Mouse (Mus musculus) thymus, postnatal 14 days (tissue): ENCODE data around the gene Krit1.
A peak's percentile ranks its signal among the peaks of the same experiment; 100 is the strongest.
"Not testable (repeated sequence)": the region's sequence is repeated elsewhere in the genome, so short reads cannot be mapped to it uniquely, and the experiment has no call there.

Experiments
- DNase-seq: peaks from one replicate; pipeline ENCODE4 v3.0.0; 2021

Gene Krit1

DNA sequence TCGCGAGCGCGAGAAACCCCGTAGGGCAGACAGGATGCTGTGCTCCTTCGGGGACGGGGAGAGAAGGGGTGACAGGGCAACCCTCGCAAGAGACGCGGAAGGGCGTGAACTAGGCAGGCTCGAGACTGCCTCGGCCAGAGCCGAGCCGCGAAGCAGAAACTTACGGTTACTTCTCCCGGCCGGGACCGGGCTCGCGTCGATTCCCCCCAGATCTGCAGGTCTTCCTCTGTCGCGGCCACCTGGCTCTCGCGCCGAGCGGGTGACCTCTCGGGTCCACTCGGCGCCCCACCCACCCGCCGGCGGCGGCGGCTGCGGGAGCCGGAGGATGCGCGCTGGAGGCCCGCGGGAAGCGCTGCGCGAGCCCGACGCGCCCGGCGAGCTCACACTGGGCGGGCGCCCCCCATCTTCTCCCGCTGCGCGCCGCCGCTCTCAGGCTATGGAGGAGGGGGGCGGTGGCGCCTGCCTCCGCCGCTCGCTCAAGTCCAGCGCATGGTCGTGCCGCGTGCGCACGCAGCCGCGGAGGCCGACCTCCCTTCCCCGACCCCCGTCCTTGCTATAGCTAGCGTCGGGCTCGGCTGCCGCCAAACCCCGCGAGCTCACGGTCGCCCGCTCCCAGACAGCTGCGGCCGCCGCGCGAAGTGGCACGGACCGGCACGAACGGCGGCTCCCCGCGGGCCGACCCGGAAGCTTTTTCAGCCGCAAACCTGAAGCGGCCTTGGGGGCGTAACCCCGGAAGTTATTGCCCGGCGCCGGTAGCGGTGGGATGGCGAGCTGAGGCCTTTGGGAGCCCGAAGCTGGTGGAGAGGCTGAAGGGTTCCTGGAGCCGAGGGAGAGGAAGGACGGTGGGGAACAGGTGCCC is at the start of gene Krit1, which contains the start of gene Ankib1:
Krit1 (plus strand) TSS at position 752 of the 859 bp plus-strand sequence.
Ankib1 (minus strand) TSS at position 493 of the 859 bp plus-strand sequence.
- peak; percentile 92 for DNase-seq

DNA sequence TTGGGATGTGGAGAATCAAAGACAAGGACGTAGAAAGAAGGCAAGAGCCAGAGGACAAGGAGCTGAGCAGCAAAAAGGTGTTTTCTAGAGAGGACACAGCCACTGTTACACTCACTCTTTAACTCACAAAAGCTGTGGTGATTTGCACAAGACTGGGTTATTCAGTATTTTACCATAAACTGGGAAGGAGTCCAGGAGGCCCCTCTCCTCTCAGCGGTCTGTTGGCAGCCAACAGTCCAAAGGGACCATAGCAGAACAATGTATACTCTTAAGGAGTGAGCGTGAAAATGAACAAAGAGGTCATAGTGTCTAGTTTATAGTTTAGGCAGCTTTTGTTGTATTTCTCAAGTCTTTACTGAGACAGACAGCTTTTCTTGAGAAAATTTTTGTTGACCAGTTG is 31.5 kb upstream of the Krit1 start:
- DNase-seq, result no peak

DNA sequence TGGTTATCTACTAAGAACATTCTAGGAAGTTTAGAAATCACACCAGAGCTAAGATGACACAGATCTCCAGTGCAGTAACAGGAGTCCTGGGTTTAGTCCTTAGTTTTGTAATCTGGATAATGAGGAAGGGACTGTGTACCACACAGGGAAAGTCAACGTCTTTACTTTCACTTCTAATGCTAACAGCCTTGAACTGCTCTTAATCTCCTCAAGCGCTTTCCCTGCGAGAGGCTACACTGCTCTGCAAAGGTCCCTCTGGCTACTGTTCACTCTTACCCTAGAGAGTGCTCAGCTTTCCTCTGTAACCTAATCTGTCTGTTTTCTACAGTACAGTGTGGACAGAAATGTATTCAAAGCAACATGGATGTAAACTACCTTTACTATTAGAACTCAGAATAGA is 31.0 kb upstream of the Krit1 start:
- no peak for DNase-seq

DNA sequence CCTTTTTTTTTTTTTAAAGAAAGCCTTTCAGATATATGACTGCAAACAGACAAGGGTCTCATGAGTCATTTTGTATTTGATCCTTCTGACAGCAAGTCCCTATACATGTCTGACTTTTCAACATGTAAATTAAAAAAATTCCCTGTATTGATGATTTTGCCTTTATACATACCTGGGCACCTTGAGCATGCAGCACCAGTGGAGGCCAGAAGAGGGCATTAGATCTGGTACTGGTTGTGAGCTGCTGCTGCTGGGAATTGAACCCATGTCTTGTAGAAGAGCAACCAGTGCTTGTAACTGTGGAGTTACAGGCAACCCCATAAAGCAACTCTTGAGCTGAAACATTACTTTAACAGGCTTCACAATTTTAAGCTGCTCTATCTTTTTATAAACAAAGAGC is 20.3 kb upstream of the Krit1 start:
- peak; percentile 54 for DNase-seq

DNA sequence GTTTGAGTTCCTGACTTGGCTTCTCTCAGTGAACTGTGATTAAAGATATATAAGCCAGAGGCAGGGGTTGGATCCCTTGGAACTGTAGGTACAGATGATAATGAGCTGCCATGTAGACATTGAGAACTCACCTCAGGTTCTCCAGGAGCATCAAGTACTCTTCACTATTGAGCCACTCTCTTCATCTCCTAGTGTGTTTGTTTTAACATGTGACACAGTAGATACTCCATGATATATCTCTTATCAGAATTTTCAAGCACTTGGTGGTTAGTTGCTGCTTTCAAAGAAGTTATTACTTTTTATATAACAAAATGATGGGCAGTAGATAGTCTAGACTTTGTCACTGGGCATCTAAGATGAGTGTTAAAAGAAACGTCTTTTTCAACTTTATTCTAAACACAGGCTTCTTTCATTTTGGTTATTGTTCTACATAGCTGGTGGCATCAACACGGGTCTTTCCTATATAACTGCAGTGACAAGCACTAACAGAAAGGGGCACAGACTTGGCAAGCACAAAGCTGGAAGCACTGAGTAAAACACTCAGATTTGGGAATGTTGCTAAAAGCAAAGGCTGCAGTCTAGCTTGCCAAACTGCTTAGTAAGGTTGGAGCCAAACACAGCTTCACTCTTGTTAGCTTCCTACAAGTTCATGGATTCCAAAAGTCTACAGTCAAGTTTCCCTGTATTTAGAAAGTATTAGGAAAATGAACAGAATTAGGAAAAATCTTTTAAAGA is 18.9 kb upstream of the Krit1 start:
- no peak for DNase-seq

DNA sequence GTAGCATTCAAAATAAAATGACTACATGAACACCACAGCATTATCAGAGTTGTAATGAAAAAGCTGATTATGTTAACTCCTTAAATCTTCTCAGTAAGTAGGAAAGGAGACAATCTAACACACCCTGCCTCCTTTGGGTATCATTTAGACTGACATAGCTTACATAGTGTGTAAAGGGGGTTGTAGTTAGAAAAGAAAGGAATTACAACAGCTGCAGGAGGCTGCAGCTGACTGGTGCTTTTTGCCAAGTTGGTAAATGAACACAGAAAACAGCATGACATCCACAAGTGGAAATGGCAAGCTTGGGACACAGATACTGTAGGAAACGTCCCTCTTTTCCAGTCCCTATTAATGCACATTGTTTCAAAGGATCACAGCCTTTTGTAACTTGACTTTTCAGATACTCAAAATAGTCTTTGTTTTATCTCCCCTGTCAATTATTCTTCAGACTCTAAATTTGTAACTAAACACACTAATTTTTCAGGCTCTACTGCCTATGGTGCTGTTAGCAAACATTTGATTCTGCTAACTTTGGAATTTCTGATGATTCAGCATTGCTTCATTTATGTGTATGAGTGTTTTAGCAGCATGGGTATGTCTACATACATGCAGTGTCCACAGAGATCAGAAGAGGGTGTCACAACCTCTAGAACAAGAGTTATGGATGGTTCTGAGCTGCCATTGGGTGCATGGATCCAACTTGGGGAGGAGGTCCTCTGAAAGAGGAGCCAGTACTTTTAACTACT is 18.1 kb upstream of the Krit1 start:
- DNase-seq, result no peak

DNA sequence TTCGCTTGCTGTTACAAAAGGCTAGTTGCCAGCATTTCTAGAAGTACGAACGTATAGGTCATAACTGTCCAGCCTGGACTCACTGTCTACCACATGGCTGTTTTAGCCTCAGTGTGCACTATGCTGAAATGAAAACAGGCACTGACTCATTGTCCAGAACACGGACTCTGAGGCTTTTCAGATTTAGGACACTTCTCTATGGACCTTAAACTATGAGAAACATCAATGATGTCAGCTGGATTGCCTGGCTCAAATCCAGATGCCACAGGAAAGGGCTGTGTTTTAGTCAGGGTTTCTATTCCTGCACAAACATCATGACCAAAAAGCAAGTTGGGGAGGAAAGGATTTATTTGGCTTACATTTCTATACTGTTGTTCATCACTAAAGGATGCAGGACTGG is 15.4 kb upstream of the Krit1 start:
- no peak for DNase-seq

DNA sequence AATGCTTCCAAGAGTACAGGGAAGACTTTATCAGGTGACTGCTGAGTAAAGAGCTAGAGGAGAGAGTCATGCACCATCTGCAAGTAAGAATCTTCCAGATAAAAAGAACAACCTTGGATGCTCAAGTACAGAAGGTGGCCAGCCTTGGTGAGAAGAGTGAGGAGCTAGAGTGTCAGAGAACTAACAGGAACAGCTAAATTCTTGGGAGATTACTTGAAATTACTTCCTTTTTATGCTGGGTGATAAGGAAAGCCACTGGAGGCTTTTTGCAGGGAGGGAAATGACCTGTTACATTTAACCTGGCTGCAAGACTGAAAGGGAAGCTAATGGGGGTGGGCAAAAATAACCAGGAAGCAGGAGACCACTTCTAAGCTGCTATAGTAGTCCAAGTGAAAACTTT is 11.9 kb upstream of the Krit1 start:
- no peak for DNase-seq

DNA sequence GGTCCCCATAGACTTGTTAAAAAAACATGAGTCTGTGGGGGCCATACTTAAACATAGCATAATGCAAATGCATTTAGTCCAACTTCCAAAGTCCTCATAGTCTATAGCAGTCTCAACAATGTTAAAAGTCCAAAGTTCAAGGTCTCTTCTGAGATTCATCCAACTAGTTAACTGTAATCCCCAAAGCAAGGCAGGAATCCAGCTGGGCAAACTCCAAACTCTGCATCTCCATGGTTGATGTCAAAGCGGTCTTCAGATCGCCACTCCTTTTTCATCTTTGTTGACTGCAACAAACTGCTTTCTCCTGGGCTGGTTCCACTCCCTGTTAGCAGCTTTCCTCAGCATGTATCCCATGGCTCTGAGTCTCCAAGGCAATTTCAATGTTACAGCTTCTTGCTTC is 5.9 kb upstream of the Krit1 start:
- DNase-seq, result not testable (repeated sequence)

DNA sequence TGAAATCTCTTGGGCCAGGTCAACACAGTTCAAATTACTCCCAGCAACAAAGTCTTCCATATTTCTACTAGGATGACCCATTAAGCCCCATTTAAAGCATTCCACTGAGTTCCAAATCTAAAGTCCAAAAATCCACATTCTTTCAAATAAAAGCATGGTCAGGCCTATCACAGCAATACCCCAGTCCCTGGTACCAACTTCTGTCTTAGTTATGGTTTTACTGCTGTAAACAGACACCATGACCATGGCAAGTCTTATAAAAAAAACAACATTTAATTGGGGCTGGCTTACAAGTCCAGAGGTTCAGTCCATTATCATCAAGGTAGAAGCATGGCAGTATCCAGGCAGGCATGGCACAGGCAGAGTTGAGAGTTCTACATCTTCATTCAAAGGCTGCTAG is 4.3 kb upstream of the Krit1 start:
- DNase-seq, result not testable (repeated sequence)

DNA sequence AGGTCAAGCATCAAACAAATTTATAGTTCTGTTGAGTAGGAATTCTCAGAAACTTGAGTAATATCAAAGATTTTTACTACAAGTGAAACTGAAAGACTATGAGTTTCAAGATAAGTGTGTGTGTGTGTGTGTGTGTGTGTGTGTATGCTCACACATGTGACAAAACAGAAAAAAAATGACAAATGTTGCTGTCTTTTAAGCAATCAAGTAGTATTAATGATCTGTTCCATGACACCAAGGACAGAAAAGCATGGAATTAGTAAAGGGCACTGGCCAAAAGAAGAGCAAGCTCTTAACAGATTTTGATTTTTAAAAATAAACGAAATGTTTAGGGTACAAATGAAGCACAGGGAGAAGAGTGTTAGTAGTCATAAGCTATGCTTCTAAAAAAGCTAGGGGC is 2.9 kb upstream of the Krit1 start:
- DNase-seq, result no peak

DNA sequence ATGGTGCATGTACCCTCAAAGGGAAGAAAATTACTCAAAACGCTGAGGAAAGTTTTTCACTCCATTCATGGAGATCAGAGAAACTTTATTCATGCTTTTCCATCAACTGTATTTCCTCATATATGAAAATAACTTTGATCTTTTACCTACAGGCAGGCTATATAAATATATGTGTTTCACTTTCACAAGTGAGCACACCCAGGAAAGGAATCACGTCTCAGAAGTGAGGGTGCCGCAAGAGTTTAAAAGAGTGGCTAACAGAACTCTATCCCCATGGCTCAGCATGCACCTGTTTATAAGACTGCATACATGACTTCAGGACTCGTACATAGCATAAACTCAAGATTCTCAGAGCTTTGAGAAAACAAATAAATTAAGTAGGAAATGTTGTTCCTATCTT is 2.1 kb upstream of the Krit1 start:
- no peak for DNase-seq

DNA sequence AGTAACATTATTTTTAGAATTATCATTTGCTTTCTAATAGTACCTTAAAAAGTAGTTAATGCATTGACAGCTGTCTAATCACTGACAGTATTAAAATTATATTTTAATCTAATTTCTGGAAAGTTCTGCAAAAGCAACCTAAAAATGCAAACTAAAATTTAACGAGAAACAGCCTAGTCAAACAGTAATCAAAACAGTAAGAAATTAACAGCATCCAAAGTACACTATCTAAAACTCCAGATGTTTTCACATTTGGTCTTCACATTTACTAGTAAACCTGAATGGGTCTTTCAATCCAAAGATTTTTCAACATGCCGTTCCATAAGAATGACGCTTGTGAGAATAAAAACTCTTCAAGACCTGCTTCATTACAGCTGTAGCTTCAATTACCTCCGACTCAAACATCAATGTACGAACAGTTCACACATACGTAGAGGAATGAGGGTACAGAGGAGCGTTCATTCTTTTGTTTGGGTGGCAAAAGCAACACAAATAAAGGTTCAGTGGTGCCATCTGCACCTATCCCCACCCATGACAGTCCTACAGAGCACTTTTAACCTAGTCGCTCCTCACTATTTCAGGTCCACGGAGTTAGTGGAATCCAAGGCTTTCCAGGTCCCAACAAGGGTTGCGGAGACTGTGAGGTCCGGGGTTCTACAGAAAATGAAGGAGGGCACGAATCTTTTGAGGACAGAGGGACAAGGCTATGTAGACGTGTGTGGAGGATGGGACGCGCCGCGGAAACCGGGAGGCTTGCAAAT is 1.1 kb upstream of the Krit1 start:
- DNase-seq, result no peak

DNA sequence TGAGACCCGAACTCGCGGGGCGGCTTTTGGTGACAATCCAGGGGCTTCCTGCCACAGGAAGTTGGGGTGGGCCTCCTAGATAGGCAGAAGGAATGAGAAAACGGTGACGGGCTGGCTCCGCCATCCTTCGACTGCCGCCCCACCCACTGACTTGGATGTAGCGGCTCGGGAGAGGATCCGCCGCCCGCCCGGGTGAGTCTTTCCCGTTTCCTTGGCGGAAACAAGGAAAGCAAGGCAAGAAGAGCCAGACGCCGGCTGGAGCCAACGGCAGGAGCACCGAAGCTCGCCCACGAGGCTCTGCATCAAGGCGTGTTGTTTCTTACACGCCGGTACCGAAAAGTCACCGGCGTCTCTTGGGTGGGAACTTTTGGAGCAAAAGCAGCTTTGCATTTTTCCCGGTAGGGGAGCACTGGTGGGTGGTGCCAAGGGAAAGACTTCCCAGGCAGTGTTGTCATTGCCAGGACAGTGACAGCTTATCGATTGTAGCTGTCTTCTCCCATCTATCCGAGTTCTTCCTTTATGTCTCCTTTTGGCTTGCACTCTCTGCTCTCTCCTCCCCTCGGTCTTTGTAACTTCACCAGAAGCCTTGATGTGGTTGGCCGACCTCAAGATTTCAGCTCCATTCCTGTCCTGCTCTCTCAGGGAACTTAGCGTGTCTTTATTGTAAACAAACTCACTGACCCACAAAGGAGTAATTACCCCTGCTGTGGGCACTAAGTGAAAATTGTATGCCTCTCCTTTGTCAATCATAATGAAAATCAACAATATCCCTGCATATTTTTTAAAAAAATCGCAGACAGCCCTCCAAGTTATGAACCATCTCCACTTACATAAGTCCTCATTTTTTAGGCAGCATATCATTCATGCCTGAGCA is 545 bp downstream of the Krit1 start:
- DNase-seq, result no peak

DNA sequence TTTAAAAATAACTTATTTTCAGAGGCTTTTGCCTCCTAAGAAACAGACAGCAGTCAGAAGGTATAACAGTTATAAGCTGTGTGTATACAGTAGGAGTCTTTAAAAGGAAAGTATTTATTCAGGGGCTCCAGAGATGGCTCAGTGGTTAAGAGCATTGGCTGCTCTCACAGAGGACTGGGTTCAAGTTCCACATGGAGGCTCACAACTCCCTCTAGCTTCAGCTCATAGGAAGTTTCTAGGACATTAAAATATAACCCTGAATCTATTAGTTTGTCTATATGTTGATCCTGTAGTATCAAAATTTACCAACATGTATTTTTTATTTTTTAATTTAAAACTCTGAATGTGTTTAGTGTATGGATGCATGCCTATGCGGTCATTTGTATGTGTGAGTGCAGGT is 5.5 kb downstream of the Krit1 start:
- DNase-seq, result no peak

DNA sequence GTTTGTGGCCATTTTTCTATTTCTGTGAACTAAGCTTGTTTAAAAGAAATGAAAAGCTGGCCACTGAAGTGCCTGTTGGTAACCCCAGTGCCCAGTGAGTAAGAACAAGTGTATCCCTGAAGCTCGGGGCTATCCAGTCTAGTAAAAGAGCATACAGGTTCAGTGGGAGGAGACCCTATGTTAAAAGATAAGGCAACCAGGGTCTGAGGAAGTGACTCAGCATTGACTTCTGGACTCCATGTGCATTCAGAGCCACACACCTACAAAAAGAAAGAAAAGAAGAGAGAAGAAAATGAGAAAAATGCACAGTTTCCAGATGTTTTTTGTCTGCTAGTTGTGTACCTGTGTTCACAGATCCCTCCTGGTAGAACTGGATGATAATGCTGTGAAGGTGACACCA is 31.1 kb downstream of the Krit1 start:
- no peak for DNase-seq

DNA sequence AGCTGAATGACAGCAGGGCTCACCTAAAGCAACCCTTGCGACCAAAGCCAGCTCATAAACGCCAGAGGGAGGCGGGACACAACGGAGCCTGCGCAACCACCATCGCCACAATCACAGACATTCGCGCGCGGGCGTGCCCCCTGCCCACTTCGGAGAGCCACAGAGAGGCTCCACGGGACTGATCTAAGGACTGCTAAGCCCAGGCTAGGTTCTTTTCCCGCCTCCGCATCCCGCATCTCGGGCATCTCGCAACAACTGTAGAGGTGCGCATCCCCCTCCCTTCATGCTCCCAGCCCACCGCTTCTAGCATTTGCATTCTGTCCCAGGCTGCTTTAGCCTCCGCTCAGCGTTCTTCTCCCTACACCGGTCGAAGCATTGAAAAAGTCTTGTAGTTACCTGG is 42.0 kb downstream of the Krit1 start, which contains the start of gene Lrrd1:
Lrrd1 (plus strand) TSS at position 148 of the 400 bp plus-strand sequence.
- DNase-seq, result no peak

DNA sequence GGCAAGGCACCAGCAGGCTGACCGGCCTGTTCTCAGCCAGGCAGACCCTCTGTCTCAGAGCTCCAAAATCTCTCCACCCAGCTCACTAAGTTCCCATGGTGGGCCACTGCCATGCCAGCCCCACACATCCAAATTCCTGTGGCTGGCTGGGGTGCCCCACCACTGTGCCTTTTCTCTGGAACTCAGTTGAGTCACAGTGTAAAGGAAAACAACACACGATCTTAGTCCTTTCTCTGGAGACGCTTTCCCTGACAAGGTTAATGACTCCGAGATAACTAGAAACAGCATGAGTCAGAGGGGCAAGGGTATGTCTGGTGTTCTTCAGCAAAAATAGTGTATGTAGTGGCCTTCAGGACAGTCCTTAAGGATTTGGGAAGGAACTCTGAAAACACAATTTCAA is 67.2 kb downstream of the Krit1 start:
- DNase-seq, result no peak

DNA sequence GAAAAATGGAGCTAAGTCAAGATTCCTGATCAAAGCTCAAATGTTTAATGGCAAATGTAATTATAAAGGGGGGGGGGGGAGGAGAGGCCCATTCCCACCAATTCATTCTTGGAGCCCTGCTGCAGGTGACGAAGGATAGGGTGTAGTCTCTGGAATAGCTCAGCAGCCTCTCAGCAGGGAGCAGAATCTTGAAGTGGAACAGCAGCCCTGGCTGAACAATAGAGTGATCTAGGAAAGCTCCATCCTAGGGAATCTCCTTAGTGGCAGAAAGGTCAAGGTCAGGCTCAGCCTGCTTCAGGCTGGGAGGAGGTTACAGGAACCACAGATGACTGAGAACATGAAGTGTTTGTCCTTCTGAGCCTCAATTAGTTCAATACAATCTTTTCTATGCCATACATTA is 69.4 kb downstream of the Krit1 start:
- DNase-seq, result no peak

DNA sequence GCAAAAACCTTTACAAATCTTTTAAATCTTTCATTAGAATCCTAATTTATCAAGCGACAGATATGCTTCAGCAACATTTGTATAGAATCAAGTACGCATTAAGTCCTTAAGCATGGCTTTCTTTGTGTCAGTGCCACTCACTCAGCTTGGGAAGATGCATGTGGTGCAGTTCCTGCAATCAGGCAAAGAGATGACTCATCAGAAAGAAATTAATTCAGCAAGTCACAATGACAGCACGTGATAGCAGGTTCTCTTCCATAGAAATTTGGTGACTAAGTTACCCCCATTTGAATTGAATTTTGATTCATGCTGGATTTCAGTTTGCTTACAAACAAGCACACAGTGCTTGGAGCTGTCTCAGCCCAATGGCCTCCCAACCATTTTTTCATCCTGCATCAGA is 70.5 kb downstream of the Krit1 start:
- DNase-seq, result no peak

DNA sequence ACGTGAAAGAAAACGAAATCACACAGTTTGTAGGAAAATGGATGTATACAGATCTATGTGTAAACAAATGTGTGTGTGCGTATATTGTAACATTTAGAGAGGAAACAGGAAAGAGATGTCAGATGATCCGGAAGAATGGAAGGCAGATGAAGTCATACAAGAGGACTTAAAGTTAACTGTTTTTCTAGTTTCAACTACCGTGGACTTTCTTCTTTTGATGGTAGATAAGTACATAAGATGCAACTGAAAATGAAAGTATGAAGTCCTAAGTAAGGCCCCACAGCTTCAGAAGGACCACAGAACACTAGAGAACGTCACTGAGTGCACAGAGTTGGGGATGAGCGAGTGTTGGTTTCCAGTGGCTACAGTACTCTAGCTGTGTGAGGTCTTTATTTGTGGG is 83.9 kb downstream of the Krit1 start:
- not testable (repeated sequence) for DNase-seq

DNA sequence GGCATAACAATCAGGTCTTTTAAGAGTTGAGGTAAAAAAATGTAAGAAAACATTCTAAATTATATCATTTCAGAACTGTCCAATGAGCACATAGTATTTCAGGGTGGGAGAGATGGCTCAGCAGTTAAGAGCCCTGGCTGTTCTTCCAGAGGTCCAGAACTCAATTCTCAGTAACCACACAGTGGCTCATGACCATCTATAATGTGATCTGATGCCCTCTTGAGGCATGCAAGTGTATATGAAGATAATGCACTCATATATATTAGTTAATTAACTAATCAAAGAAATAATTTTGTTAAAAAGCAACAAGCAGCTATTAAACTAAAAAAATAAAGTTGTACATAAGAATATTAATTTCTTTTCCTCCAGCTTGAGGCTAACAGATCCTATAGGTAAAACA is 86.2 kb downstream of the Krit1 start:
- DNase-seq, result no peak
